Mouse (Mus musculus) gastrocnemius, postnatal 10 days (tissue): ENCODE data around the gene Ankrd6. TPM values are rescaled to one million over a fixed set of nuclear protein-coding genes. Genes with fewer than 3 reads are reported as not detected.

Experiments
- DNase-seq: peaks from one replicate; pipeline ENCODE4 v3.0.0; 2021; ENCODE audit warnings: mixed read lengths
- total RNA-seq, 2 experiments: library from RNA; stranded (reverse); gene quantifications; 2 replicates each; pipeline ENCODE4 v1.2.3; 2021

The Ankrd6 gene
- total RNA-seq, 2 experiments from 2014 or later: 2.9 to 3.5 TPM

- DNase-seq: no peak
These were observed 180.3 kb downstream of the Ankrd6 start for GRCm38 (mm10) chr4:32770284-32770810.

GRCm38 (mm10) chr4:32768046-32768445 is 182.6 kb downstream of the Ankrd6 start:
- DNase-seq: no peak

- no peak for DNase-seq
These were observed 183.2 kb downstream of the Ankrd6 start for GRCm38 (mm10) chr4:32767471-32767870.

GRCm38 (mm10) chr4:32757430-32757829 is 193.2 kb downstream of the Ankrd6 start:
- DNase-seq: no peak

Other genes with a start within 250 kb of the Ankrd6 start
- gene Lyrm2, start 150.6 kb downstream of the Ankrd6 start, total RNA-seq: 10 to 100 TPM; 29.9 to 38.4 TPM
- gene Rragd, start 32.2 kb upstream of the Ankrd6 start, total RNA-seq: 10 to 100 TPM; 85.6 to 93.7 TPM
- 10 to 100 TPM; 60.1 to 66.0 TPM for gene Ube2j1, start 80.6 kb upstream of the Ankrd6 start, total RNA-seq
- gene Gabrr2, start 112.2 kb upstream of the Ankrd6 start, total RNA-seq: 1 to 10 TPM; 2.2 to 8.1 TPM
- under 1 TPM in 1 of 2 experiments, not detected in 1; 0.14 TPM for gene Gabrr1, start 181.7 kb upstream of the Ankrd6 start, total RNA-seq
- gene Pm20d2, start 238.9 kb upstream of the Ankrd6 start, total RNA-seq: 10 to 100 TPM; 39.9 to 45.1 TPM